Comparison of ENCODE assay signal across 8 mouse cellular contexts in genomic region chr19:9984111-9985055, GRCm38 (mm10). TPM values are rescaled to one million over a fixed set of nuclear protein-coding genes. Genes with fewer than 3 reads are reported as not detected.
DNase-seq lines count a peak whose midpoint lies in the region; ATAC-seq and TF ChIP-seq lines count a peak whose summit lies in the region.

No protein-coding gene starts in this region.

- peak overlapping the region; percentile 76 for H3K4me2 ChIP-seq in lung, embryonic 15.5 days
- H3K4me2 ChIP-seq in embryonic facial prominence, embryonic 15.5 days (replicated peaks): peak overlapping the region; percentile 70

- H3K4me3 ChIP-seq in lung, embryonic 15.5 days: peak overlapping the region; percentile 79
- peak overlapping the region; percentile 82 for H3K4me3 ChIP-seq in embryonic facial prominence, embryonic 15.5 days (replicated peaks)
- H3K4me3 ChIP-seq in limb, embryonic 10.5 days: peak overlapping the region; percentile 74
- H3K4me3 ChIP-seq in small intestine, adult 2 months (ENCODE audit: low read depth, low read length): peak overlapping the region; percentile 53

- H3K9ac ChIP-seq in lung, embryonic 15.5 days: peak overlapping the region; percentile 86
- H3K9ac ChIP-seq in embryonic facial prominence, embryonic 15.5 days: peak overlapping the region; percentile 95; the same call in 1 of the 2 replicates

- no peak for ATAC-seq in lung, embryonic 15.5 days (ENCODE audit: borderline replicate concordance, extremely low read depth, low FRiP score, low TSS enrichment)
- ATAC-seq in embryonic facial prominence, embryonic 15.5 days (ENCODE audit: insufficient number of reproducible peaks, low FRiP score, low TSS enrichment, low read depth): no peak

- TF ChIP-seq POLR2A in small intestine, adult 2 months (IDR thresholded peaks at IDR 0.05; ENCODE audit: low read depth, low read length): no peak

- peaks cover 20% of the 10 kb centered on the region for H3K36me3 ChIP-seq in lung, embryonic 15.5 days
- peaks cover 26% of the 10 kb centered on the region for H3K36me3 ChIP-seq in embryonic facial prominence, embryonic 15.5 days
- peaks cover 30% of the 10 kb centered on the region for H3K36me3 ChIP-seq in limb, embryonic 10.5 days
- H3K36me3 ChIP-seq in small intestine, adult 2 months (ENCODE audit: control insufficient read depth, insufficient read depth, low read length): peaks cover 22% of the 10 kb centered on the region

- no peak overlapping the region for H3K27ac ChIP-seq in lung, embryonic 15.5 days
- H3K27ac ChIP-seq in embryonic facial prominence, embryonic 15.5 days (replicated peaks): no peak overlapping the region
- no peak overlapping the region for H3K27ac ChIP-seq in limb, embryonic 10.5 days
- peak overlapping the region; percentile 17; the same call in 1 of the 2 replicates for H3K27ac ChIP-seq in small intestine, adult 2 months (ENCODE audit: insufficient read depth, low read depth, low read length)

- TF ChIP-seq CTCF in small intestine, adult 2 months (IDR thresholded peaks at IDR 0.05; ENCODE audit: extremely low read depth, insufficient read length, insufficient replicate concordance, low read depth, low read length): no peak

- WGBS in lung, embryonic 15.5 days: 88% methylated on average over 20 of the region's 20 CpGs
- 88% methylated on average over 20 of the region's 20 CpGs for WGBS in embryonic facial prominence, embryonic 15.5 days
- 94% methylated on average over 20 of the region's 20 CpGs for WGBS in limb, embryonic 10.5 days
- 47% methylated on average over 20 of the region's 20 CpGs for WGBS in small intestine, adult 2 months

- no peaks in the 10 kb centered on the region for H3K9me3 ChIP-seq in lung, embryonic 15.5 days
- H3K9me3 ChIP-seq in embryonic facial prominence, embryonic 15.5 days (replicated peaks): no peaks in the 10 kb centered on the region
- H3K9me3 ChIP-seq in limb, embryonic 10.5 days (replicated peaks): no peaks in the 10 kb centered on the region

- H3K27me3 ChIP-seq in lung, embryonic 15.5 days: no peaks in the 10 kb centered on the region
- no peaks in the 10 kb centered on the region for H3K27me3 ChIP-seq in embryonic facial prominence, embryonic 15.5 days
- no peaks in the 10 kb centered on the region for H3K27me3 ChIP-seq in limb, embryonic 10.5 days (ENCODE audit: low read depth, poor library complexity, severe bottlenecking)
- no peaks in the 10 kb centered on the region for H3K27me3 ChIP-seq in small intestine, adult 2 months (ENCODE audit: control insufficient read depth, insufficient read depth, low read length)

- H3K4me1 ChIP-seq in lung, embryonic 15.5 days: peaks cover 16% of the 10 kb centered on the region
- peaks cover 33% of the 10 kb centered on the region for H3K4me1 ChIP-seq in embryonic facial prominence, embryonic 15.5 days
- peaks cover 38% of the 10 kb centered on the region for H3K4me1 ChIP-seq in limb, embryonic 10.5 days
- peaks cover 15% of the 10 kb centered on the region for H3K4me1 ChIP-seq in small intestine, adult 2 months (ENCODE audit: control insufficient read depth, insufficient read depth, insufficient read length, low read length)

- no peak for DNase-seq in lung, adult 18-20 months
- DNase-seq in limb, embryonic 10.5 days (ENCODE audit: low spot score): no peak
- no peak for DNase-seq in cerebellum, adult 11 months
- DNase-seq in spleen, postnatal 10 days (ENCODE audit: low spot score in 2 of 2): no peak
- DNase-seq in kidney, adult 8-10 months: no peak

RNA-seq across cellular contexts. Expression of gene Fth1, which starts 4.0 kb away (rescaled TPM):
- polyA plus RNA-seq in lung, embryonic 15.5 days (2015; fragmentation: Nextera tagmentation; extraction: Ambion mirVana): 1,860 and 1,896 TPM in 2 replicates
- 1,601 and 1,694 TPM in 2 replicates for polyA plus RNA-seq in embryonic facial prominence, embryonic 15.5 days (2015; fragmentation: Nextera tagmentation; extraction: Ambion mirVana)
- polyA plus RNA-seq in limb, embryonic 10.5 days (2016; fragmentation: Nextera tagmentation; extraction: Ambion mirVana): 1,175 and 1,229 TPM in 2 replicates
- polyA plus RNA-seq in small intestine, adult 2 months (2012; rRNA removed): 9,432 and 18,582 TPM in 2 replicates

RNA-seq across cellular contexts. Expression of gene Best1, which starts 17.1 kb away (rescaled TPM):
- polyA plus RNA-seq in lung, embryonic 15.5 days (2015; fragmentation: Nextera tagmentation; extraction: Ambion mirVana): 1.1 TPM in 2 replicates
- polyA plus RNA-seq in embryonic facial prominence, embryonic 15.5 days (2015; fragmentation: Nextera tagmentation; extraction: Ambion mirVana): 1.2 and 1.9 TPM in 2 replicates
- polyA plus RNA-seq in limb, embryonic 10.5 days (2016; fragmentation: Nextera tagmentation; extraction: Ambion mirVana): 2.3 TPM in 2 replicates
- 0.09 and 0.18 TPM in 2 replicates for polyA plus RNA-seq in small intestine, adult 2 months (2012; rRNA removed)

RNA-seq across cellular contexts. Expression of gene Rab3il1, which starts 17.1 kb away (rescaled TPM):
- 31.5 and 33.1 TPM in 2 replicates for polyA plus RNA-seq in lung, embryonic 15.5 days (2015; fragmentation: Nextera tagmentation; extraction: Ambion mirVana)
- 45.8 and 46.1 TPM in 2 replicates for polyA plus RNA-seq in embryonic facial prominence, embryonic 15.5 days (2015; fragmentation: Nextera tagmentation; extraction: Ambion mirVana)
- 39.2 and 41.5 TPM in 2 replicates for polyA plus RNA-seq in limb, embryonic 10.5 days (2016; fragmentation: Nextera tagmentation; extraction: Ambion mirVana)
- 4.1 and 4.3 TPM in 2 replicates for polyA plus RNA-seq in small intestine, adult 2 months (2012; rRNA removed)

RNA-seq across cellular contexts. Expression of gene Fads3, which starts 57.0 kb away (rescaled TPM):
- polyA plus RNA-seq in lung, embryonic 15.5 days (2015; fragmentation: Nextera tagmentation; extraction: Ambion mirVana): 54.5 and 64.1 TPM in 2 replicates
- polyA plus RNA-seq in embryonic facial prominence, embryonic 15.5 days (2015; fragmentation: Nextera tagmentation; extraction: Ambion mirVana): 16.4 and 17.3 TPM in 2 replicates
- polyA plus RNA-seq in limb, embryonic 10.5 days (2016; fragmentation: Nextera tagmentation; extraction: Ambion mirVana): 2.4 and 3.2 TPM in 2 replicates
- polyA plus RNA-seq in small intestine, adult 2 months (2012; rRNA removed): 7.6 and 18.9 TPM in 2 replicates
